Comparison of ENCODE assay signal across 8 mouse cellular contexts in the genomic region with DNA sequence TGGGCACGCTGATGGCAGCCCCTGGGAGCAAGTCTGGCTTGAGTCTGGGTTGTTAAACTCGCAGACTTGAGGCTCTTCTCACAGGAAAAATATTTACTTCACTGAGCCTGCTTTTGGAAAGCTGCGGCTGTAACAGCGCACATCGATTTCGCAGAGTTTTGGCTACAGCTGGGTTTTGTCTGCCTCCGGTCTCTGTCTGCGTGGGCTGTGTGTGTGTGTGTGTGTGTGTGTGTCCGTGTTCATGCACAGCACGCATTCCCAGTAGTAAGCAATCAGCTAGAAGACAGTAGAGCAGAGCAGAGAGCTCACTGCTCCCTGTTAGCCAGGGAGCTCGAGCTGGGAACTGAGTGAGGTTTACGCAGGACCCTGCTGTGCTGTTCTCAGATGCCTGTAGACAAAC. TPM values are rescaled to one million over a fixed set of nuclear protein-coding genes. Genes with fewer than 3 reads are reported as not detected.
DNase-seq lines count a peak whose midpoint lies in the region; ATAC-seq and TF ChIP-seq lines count a peak whose summit lies in the region.

No protein-coding gene starts in this region.

- peak; percentile 43 for DNase-seq in kidney, adult 18-20 months
- no peak for DNase-seq in kidney, adult 8-10 months
- DNase-seq in heart, postnatal 0 days (ENCODE audit: low spot score): peak; percentile 41
- DNase-seq in layer of hippocampus, postnatal 10 days (ENCODE audit: low spot score in 2 of 2): peak; percentile 42 to 58
- DNase-seq in right cerebral cortex, postnatal 10 days (ENCODE audit: low spot score in 2 of 2): peak; percentile 79
- no peak for DNase-seq in adrenal gland, adult 2 months

- 64% methylated on average over 12 of the region's 12 CpGs for WGBS in heart, postnatal 0 days

- no peaks in the 10 kb centered on the region for H3K36me3 ChIP-seq in heart, postnatal 0 days (replicated peaks; ENCODE audit: control insufficient read depth, insufficient read depth, low read length)

- H3K9me3 ChIP-seq in heart, postnatal 0 days (replicated peaks; ENCODE audit: control insufficient read depth, low read length): 0 out of 2 replicates have a peak, but pooled peaks cover 4% of the 10 kb centered on the region

- ATAC-seq in heart, postnatal 0 days (ENCODE audit: insufficient read depth, low read depth): peak; percentile 35
- no peak for ATAC-seq in activated CD4-positive, CD25-positive, alpha-beta regulatory T cell, adult 4 months
- ATAC-seq in inflammation-experienced regulatory T-cells, adult 6 months: no peak

- no peak overlapping the region for H3K27ac ChIP-seq in heart, postnatal 0 days (ENCODE audit: low read depth)

- H3K9ac ChIP-seq in heart, postnatal 0 days (replicated peaks; ENCODE audit: low read depth, low read length): no peak overlapping the region

- H3K4me1 ChIP-seq in heart, postnatal 0 days (ENCODE audit: control insufficient read depth, insufficient read depth): peaks cover 6% of the 10 kb centered on the region; the same call in 1 of the 2 replicates

- H3K4me3 ChIP-seq in heart, postnatal 0 days (ENCODE audit: low read depth, low read length): no peak overlapping the region

- no peak for TF ChIP-seq CTCF in heart, postnatal 0 days (IDR thresholded peaks at IDR 0.05; ENCODE audit: low read depth)

- no peaks in the 10 kb centered on the region for H3K27me3 ChIP-seq in heart, postnatal 0 days (ENCODE audit: control insufficient read depth, insufficient read depth, low read length)

- no peak for TF ChIP-seq EP300 in heart, postnatal 0 days (IDR thresholded peaks at IDR 0.05; ENCODE audit: low read depth)

- H3K4me2 ChIP-seq in heart, postnatal 0 days (ENCODE audit: low read depth, low read length): no peak overlapping the region

RNA-seq across cellular contexts. Expression of gene Ripor3, which starts 14.8 kb away (rescaled TPM):
- 1.2 and 1.9 TPM in 2 replicates for total RNA-seq in heart, postnatal 0 days (2014; rRNA removed; ENCODE audit: low replicate concordance)
- 0.29 and 0.36 TPM in 2 replicates for polyA plus RNA-seq in heart, postnatal 0 days (2015; fragmentation: Nextera tagmentation; extraction: Ambion mirVana)
- total RNA-seq in layer of hippocampus, postnatal 10 days (2021): under 1 TPM; 0.43 to 0.62 TPM
- under 1 TPM; 0.43 to 0.70 TPM for polyA plus RNA-seq in activated CD4-positive, CD25-positive, alpha-beta regulatory T cell, adult 4 months (2017; shearing (Covaris generic))
- 1 to 10 TPM; 1.7 to 3.0 TPM for total RNA-seq in adrenal gland, adult 2 months (2021)
- polyA plus RNA-seq in adrenal gland, adult 2 months (2012; rRNA removed): 3.5 and 4.0 TPM in 2 replicates
- under 1 TPM; 0.16 to 0.49 (median 0.33) TPM for polyA plus RNA-seq in inflammation-experienced regulatory T-cells, adult 6 months (2017; shearing (Covaris generic))

RNA-seq across cellular contexts. Expression of gene Pard6b, which starts 55.6 kb away (rescaled TPM):
- total RNA-seq in heart, postnatal 0 days (2014; rRNA removed; ENCODE audit: low replicate concordance): 4.4 and 6.5 TPM in 2 replicates
- 3.3 and 3.5 TPM in 2 replicates for polyA plus RNA-seq in heart, postnatal 0 days (2015; fragmentation: Nextera tagmentation; extraction: Ambion mirVana)
- total RNA-seq in layer of hippocampus, postnatal 10 days (2021): 1 to 10 TPM; 3.5 to 3.7 TPM
- polyA plus RNA-seq in activated CD4-positive, CD25-positive, alpha-beta regulatory T cell, adult 4 months (2017; shearing (Covaris generic)): 1 to 10 TPM in 1 of 2 experiments, under 1 TPM in 1; 0.48 to 1.1 TPM
- total RNA-seq in adrenal gland, adult 2 months (2021): 1 to 10 TPM in 1 of 2 experiments, under 1 TPM in 1; 0.92 to 1.9 TPM
- polyA plus RNA-seq in adrenal gland, adult 2 months (2012; rRNA removed): 1.3 and 2.1 TPM in 2 replicates
- polyA plus RNA-seq in inflammation-experienced regulatory T-cells, adult 6 months (2017; shearing (Covaris generic)): 1 to 10 TPM in 2 of 3 experiments, under 1 TPM in 1; 0.41 to 1.2 (median 1.1) TPM

Comparison
In these comparisons a context has a peak if more than half of its experiments do, and no peak if none do; other contexts are left out.
1. DNase-seq: peak in kidney, adult 18-20 months (single experiment), heart, postnatal 0 days (single experiment), layer of hippocampus, postnatal 10 days (2 of 2) and right cerebral cortex, postnatal 10 days (2 of 2); none in kidney, adult 8-10 months (0 of 2) and adrenal gland, adult 2 months (single experiment).